In the genomic region with DNA sequence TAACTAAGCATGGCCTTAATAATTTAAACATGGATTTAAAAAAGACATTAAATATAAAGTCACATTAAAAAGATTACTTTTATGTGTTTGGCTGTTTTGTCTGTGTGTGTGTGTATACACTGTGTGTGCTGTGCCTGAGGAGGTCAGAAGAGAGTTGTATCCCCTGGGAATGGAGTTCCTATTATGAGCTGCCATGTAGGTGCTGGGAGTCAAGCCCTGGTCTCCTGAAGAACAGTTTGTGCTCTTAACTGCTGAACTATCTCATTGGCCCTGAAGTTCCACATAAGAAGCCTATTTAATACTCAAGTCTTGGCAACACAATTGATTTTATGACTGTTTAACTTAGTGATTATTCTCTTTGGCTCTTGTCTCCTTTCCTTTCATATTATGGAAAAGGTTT, we compare ENCODE assay signal across 8 mouse cellular contexts. TPM values are rescaled to one million over a fixed set of nuclear protein-coding genes. Genes with fewer than 3 reads are reported as not detected.
DNase-seq lines count a peak whose midpoint lies in the region; ATAC-seq lines count a peak whose summit lies in the region.

No protein-coding gene starts in this region.

- H3K36me3 ChIP-seq in heart, embryonic 14.5 days (ENCODE audit: control insufficient read depth, insufficient read depth, low read length), result no peaks in the 10 kb centered on the region
- no peaks in the 10 kb centered on the region for H3K36me3 ChIP-seq in hindbrain, embryonic 11.5 days (ENCODE audit: control insufficient read depth, insufficient read depth, low read length)
- H3K36me3 ChIP-seq in midbrain, embryonic 11.5 days (ENCODE audit: control insufficient read depth, insufficient read depth, low read length), result no peaks in the 10 kb centered on the region

- peaks cover 4 to 33% of the 10 kb centered on the region in 2 experiments for H3K4me1 ChIP-seq in heart, embryonic 14.5 days (ENCODE audit: control insufficient read depth in 2 of 2, insufficient read depth in 2 of 2, low read length in 2 of 2)
- H3K4me1 ChIP-seq in hindbrain, embryonic 11.5 days (replicated peaks; ENCODE audit: control insufficient read depth, insufficient read depth, low read length), result peaks cover 2% of the 10 kb centered on the region; the same call in 1 of the 2 replicates
- peaks cover 23% of the 10 kb centered on the region for H3K4me1 ChIP-seq in midbrain, embryonic 11.5 days (ENCODE audit: control insufficient read depth, insufficient read depth, low read length)

- peak overlapping the region; percentile 78 for H3K4me2 ChIP-seq in heart, embryonic 14.5 days (ENCODE audit: low read length)
- peak overlapping the region; percentile 82 for H3K4me2 ChIP-seq in hindbrain, embryonic 11.5 days (replicated peaks; ENCODE audit: low read depth, low read length)
- peak overlapping the region; percentile 88 for H3K4me2 ChIP-seq in midbrain, embryonic 11.5 days

- no peaks in the 10 kb centered on the region for H3K27me3 ChIP-seq in heart, embryonic 14.5 days (ENCODE audit: control insufficient read depth, insufficient read depth, low read length)
- no peaks in the 10 kb centered on the region for H3K27me3 ChIP-seq in hindbrain, embryonic 11.5 days (ENCODE audit: control insufficient read depth, insufficient read depth, low read length)
- H3K27me3 ChIP-seq in midbrain, embryonic 11.5 days (ENCODE audit: control insufficient read depth, insufficient read depth, low read length), result no peaks in the 10 kb centered on the region

- H3K27ac ChIP-seq in heart, embryonic 14.5 days (replicated peaks in 1 of 2; ENCODE audit: control insufficient read depth in 1 of 2, insufficient read depth in 1 of 2, low read depth in 2 of 2, low read length in 2 of 2), result no peak overlapping the region
- H3K27ac ChIP-seq in hindbrain, embryonic 11.5 days (ENCODE audit: low read depth, low read length), result no peak overlapping the region
- H3K27ac ChIP-seq in midbrain, embryonic 11.5 days (ENCODE audit: low read depth, low read length), result no peak overlapping the region

- ATAC-seq in heart, embryonic 14.5 days (ENCODE audit: insufficient number of reproducible peaks, insufficient read depth, low FRiP score, low read depth), result no peak
- ATAC-seq in hindbrain, embryonic 11.5 days (ENCODE audit: low FRiP score), result no peak
- ATAC-seq in midbrain, embryonic 11.5 days (ENCODE audit: low FRiP score), result no peak

- peak overlapping the region; percentile 62 to 99; a peak in 3 of 4 replicates for H3K4me3 ChIP-seq in heart, embryonic 14.5 days (ENCODE audit: control insufficient read depth in 1 of 2, insufficient read depth in 1 of 2, low read depth in 1 of 2, low read length in 2 of 2)
- peak overlapping the region; percentile 95 for H3K4me3 ChIP-seq in hindbrain, embryonic 11.5 days (ENCODE audit: low read depth, low read length)
- peak overlapping the region; percentile 98 for H3K4me3 ChIP-seq in midbrain, embryonic 11.5 days (ENCODE audit: low read depth, low read length)

- H3K9ac ChIP-seq in heart, embryonic 14.5 days (ENCODE audit: low read length), result peak overlapping the region; percentile 94
- H3K9ac ChIP-seq in hindbrain, embryonic 11.5 days (ENCODE audit: low read depth, low read length), result peak overlapping the region; percentile 99; the same call in 1 of the 2 replicates
- H3K9ac ChIP-seq in midbrain, embryonic 11.5 days (ENCODE audit: low read length), result peak overlapping the region; percentile 98; the same call in 1 of the 2 replicates

- DNase-seq in heart, postnatal 4 days, result no peak
- peak; percentile 24 for DNase-seq in adipocyte (ENCODE audit: low spot score)
- no peak for DNase-seq in hindbrain, embryonic 11.5 days (ENCODE audit: low spot score)
- DNase-seq in midbrain, embryonic 11.5 days (ENCODE audit: low spot score, missing footprints), result no peak
- DNase-seq in adrenal gland, adult 8-10 months, result no peak
- no peak for DNase-seq in frontal cortex, postnatal 36 days (ENCODE audit: low spot score in 2 of 2)
- no peak for DNase-seq in gastrocnemius, postnatal 36 days

- intact Hi-C loops in gastrocnemius, postnatal 36 days (cut with DNase I), result no loop called here

- no peaks in the 10 kb centered on the region for H3K9me3 ChIP-seq in heart, embryonic 14.5 days (ENCODE audit: control insufficient read depth, low read length)
- no peaks in the 10 kb centered on the region for H3K9me3 ChIP-seq in hindbrain, embryonic 11.5 days (ENCODE audit: control insufficient read depth, low read length)
- no peaks in the 10 kb centered on the region for H3K9me3 ChIP-seq in midbrain, embryonic 11.5 days (ENCODE audit: control insufficient read depth, low read length)

RNA-seq across cellular contexts. Expression of a gene that starts 3.6 kb away (rescaled TPM):
- polyA plus RNA-seq in heart, embryonic 14.5 days (2014; fragmentation: Nextera tagmentation; extraction: Ambion mirVana), result 4.2 and 5.3 TPM in 2 replicates
- total RNA-seq in heart, postnatal 4 days (2021), result 10 to 100 TPM; 38.4 to 41.7 TPM
- 5.9 and 6.7 TPM in 2 replicates for polyA plus RNA-seq in hindbrain, embryonic 11.5 days (2014; fragmentation: Nextera tagmentation; extraction: Ambion mirVana)
- 5.6 and 6.0 TPM in 2 replicates for polyA plus RNA-seq in midbrain, embryonic 11.5 days (2014; fragmentation: Nextera tagmentation; extraction: Ambion mirVana)
- 10 to 100 TPM; 54.2 to 57.2 (median 54.9) TPM for total RNA-seq in adrenal gland, adult 8-10 months (2022)
- total RNA-seq in gastrocnemius, postnatal 36 days (2021), result 10 to 100 TPM; 19.6 to 27.2 TPM

RNA-seq across cellular contexts. Expression of a gene that starts 42.8 kb away (rescaled TPM):
- 25.7 and 30.4 TPM in 2 replicates for polyA plus RNA-seq in heart, embryonic 14.5 days (2014; fragmentation: Nextera tagmentation; extraction: Ambion mirVana)
- 10 to 100 TPM; 65.1 to 73.7 TPM for total RNA-seq in heart, postnatal 4 days (2021)
- 14.3 and 18.0 TPM in 2 replicates for polyA plus RNA-seq in hindbrain, embryonic 11.5 days (2014; fragmentation: Nextera tagmentation; extraction: Ambion mirVana)
- polyA plus RNA-seq in midbrain, embryonic 11.5 days (2014; fragmentation: Nextera tagmentation; extraction: Ambion mirVana), result 14.3 and 15.9 TPM in 2 replicates
- 100 to 1,000 TPM in 2 of 4 experiments, 10 to 100 TPM in 2; 83.5 to 171 (median 127) TPM for total RNA-seq in adrenal gland, adult 8-10 months (2022)
- 10 to 100 TPM; 52.6 to 58.4 TPM for total RNA-seq in gastrocnemius, postnatal 36 days (2021)
